Mouse (Mus musculus) R1 (cell line): ENCODE results near the gene Vmn2r6.
"Not testable (repeated sequence)": the region's sequence is repeated elsewhere in the genome, so short reads cannot be mapped to it uniquely, and the experiment has no call there.

Experiments used
- DNase-seq: peaks from one replicate; pipeline ENCODE4 v3.0.0-alpha.2; 2018; ENCODE audit warnings: low read depth, low spot score

Gene Vmn2r6

GRCm38 (mm10) chr3:64565730-64566129 lies at the start of gene Vmn2r6:
TSS of gene Vmn2r6 (minus strand) at chr3:64565830.
- not testable (repeated sequence) for DNase-seq

DNA sequence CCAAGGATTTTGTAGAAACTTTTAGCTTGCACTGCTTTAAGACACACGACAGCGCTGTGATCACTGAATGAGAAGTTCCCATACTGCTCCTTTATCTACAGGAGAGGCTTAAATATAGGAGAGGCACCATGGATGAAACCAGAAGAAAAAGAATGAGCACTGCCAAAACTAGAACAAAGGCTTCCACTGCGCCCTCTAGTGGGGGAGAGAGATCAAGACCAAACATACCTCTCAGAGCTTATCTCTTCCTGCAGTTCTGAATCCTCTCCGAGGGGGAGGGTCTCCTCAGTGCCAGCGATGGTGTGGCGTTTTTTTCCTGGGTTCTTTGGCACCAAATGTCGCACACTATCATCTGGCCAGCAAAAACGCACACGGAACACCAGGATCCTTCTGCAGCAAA lies 22.0 kb upstream of the Vmn2r6 start:
- DNase-seq: peak; percentile 63

DNA sequence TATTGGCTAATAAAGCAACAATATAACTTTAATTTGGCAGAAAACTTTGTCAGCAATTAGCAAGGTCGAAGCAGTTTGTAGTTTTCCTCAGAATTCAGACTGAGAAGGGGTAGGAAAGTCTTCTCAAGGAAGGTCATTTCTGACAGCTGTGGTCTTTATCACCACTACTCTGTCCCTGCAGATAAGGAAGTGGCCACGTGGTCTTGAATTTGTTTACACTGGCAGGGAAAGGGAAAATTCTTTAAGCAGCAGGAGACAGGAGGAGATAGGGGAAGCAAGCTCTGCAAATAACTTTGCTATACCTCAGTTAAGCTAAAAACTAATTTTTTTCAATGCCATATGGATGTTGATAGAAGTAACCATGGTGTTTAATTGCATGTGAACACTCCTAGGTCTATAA lies 3.2 kb upstream of the Vmn2r6 start:
- DNase-seq: not testable (repeated sequence)

GRCm38 (mm10) chr3:64523585-64523984 lies 42.0 kb downstream of the Vmn2r6 start:
- DNase-seq: not testable (repeated sequence)

- DNase-seq: not testable (repeated sequence)
Observed at GRCm38 (mm10) chr3:64509742-64510141, 55.9 kb downstream of the Vmn2r6 start, which contains the start of gene Vmn2r5. TSS of gene Vmn2r5 (minus strand) at chr3:64509842.
